Mouse (Mus musculus) forebrain, embryonic 11.5 days (tissue): ENCODE results near the gene Rem1. TPM values are rescaled to one million over a fixed set of nuclear protein-coding genes. Genes with fewer than 3 reads are reported as not detected.
A peak's percentile ranks its signal among the peaks of the same experiment; 100 is the strongest.
"Not testable (repeated sequence)": the region's sequence is repeated elsewhere in the genome, so short reads cannot be mapped to it uniquely, and the experiment has no call there.

Source experiments
- ATAC-seq: fragments of 200-750 bp; cut with Nextera tagmentation; replicated peaks from 2 replicates; pipeline ENCODE4 v1.8.0; 2017; ENCODE audit warnings: moderate TSS enrichment; ENCODE audit not compliant: low FRiP score
- DNase-seq: peaks from one replicate; pipeline ENCODE4 v3.0.0-alpha.2; 2017; ENCODE audit warnings: low spot score
- H3K27ac ChIP-seq: fragments of 300-500 bp; sonication (generic); 2 replicates; pipeline ENCODE4 v1.5.1; 2014; ENCODE audit warnings: low read depth, low read length
- H3K27me3 ChIP-seq: fragments of 300-500 bp; sonication (generic); 2 replicates; pipeline ENCODE4 v1.6.1; 2014; ENCODE audit warnings: mild to moderate bottlenecking, low read length, mixed read lengths; ENCODE audit not compliant: control insufficient read depth, insufficient read depth
- H3K36me3 ChIP-seq: fragments of 300-500 bp; sonication (generic); 2 replicates; pipeline ENCODE4 v1.6.1; 2014; ENCODE audit warnings: mild to moderate bottlenecking, low read length, moderate library complexity, mixed read lengths; ENCODE audit not compliant: control insufficient read depth, insufficient read depth
- H3K4me1 ChIP-seq: fragments of 300-500 bp; sonication (generic); replicated peaks from 2 replicates; pipeline ENCODE4 v1.6.1; 2014; ENCODE audit warnings: low read length, mixed read lengths; ENCODE audit not compliant: control insufficient read depth, insufficient read depth
- H3K4me2 ChIP-seq: fragments of 300-500 bp; sonication (generic); 2 replicates; pipeline ENCODE4 v1.6.1; 2014; ENCODE audit warnings: low read depth, mild to moderate bottlenecking, low read length, moderate library complexity, mixed read lengths; ENCODE audit not compliant: severe bottlenecking
- H3K4me3 ChIP-seq: fragments of 300-500 bp; sonication (generic); 2 replicates; pipeline ENCODE4 v1.5.1; 2014; ENCODE audit warnings: low read depth, low read length
- H3K9ac ChIP-seq: fragments of 300-500 bp; sonication (generic); 2 replicates; pipeline ENCODE4 v1.6.1; 2014; ENCODE audit warnings: low read length
- H3K9me3 ChIP-seq: fragments of 300-500 bp; sonication (generic); 2 replicates; pipeline ENCODE4 v1.6.1; 2016; ENCODE audit warnings: low read length, mixed read lengths; ENCODE audit not compliant: control insufficient read depth
- WGBS: fragments of 180-500 bp; shearing (Covaris S2); extraction: QIAGEN DNeasy Blood & Tissue Kit; methylation state at CpG from one replicate; pipeline ENCODE4 v1.1.7; 2014; 5-methylcytosine and 5-hydroxymethylcytosine counted together
- polyA plus RNA-seq: library from polyadenylated mRNA; unstranded; fragments of >200 nt; fragmentation: Nextera tagmentation; extraction: Ambion mirVana; gene quantifications from 2 replicates; pipeline ENCODE4 v1.2.1, GENCODE M21; 2014

Rem1 gene
- polyA plus RNA-seq, 1 experiment from 2014 or later, result 0.21 TPM

DNA sequence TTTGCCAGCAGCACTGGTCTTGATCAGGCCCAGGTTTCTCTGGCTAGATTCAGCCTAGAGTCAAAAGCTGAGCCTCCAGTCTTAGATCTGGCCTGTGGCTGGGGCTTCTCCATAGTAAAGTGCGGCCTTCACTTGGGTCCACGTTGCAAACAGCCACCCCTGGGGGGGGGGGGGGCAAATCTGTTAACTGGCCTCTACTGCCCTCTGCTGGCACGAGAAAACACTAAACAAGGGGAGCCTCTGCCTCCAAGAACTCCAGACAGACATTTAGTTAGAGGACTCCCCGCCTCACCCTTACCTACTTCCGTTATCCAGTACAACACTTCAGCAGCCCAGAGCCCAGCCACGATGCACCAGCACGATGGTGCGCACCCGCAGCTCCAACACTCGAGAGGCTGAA lies 30.6 kb downstream of the Rem1 start:
- ATAC-seq, result no peak
- no peaks in the 10 kb centered on the region for H3K4me1 ChIP-seq
- no peak for DNase-seq
- H3K27ac ChIP-seq, result no peak overlapping the region
- no peak overlapping the region for H3K4me2 ChIP-seq
- 67% methylated on average over 10 of the region's 10 CpGs for WGBS
- no peaks in the 10 kb centered on the region for H3K36me3 ChIP-seq
- H3K9me3 ChIP-seq, result no peaks in the 10 kb centered on the region
- H3K27me3 ChIP-seq, result no peaks in the 10 kb centered on the region
- no peak overlapping the region for H3K4me3 ChIP-seq
- no peak overlapping the region for H3K9ac ChIP-seq

DNA sequence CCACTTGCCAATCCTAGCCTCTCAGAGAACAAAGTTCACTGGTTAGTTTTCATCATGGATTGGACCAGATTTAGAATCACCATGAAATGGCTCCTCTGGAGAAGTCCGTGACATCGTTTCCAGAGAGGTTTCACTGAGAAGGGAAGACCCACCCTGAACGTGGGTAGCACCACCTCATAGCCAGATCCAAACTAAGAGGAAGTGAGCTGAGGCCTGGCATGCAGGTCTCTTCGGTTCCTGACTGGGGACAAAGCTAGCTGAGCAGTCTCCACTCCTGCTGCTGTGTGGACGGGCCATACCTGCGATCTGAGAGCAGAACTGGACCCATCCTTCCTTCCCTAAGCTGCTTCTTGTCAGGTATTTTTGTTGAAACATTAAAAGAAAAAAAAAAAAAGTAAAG lies 34.4 kb downstream of the Rem1 start:
- no peaks in the 10 kb centered on the region for H3K4me1 ChIP-seq
- H3K9me3 ChIP-seq, result no peaks in the 10 kb centered on the region
- no peak overlapping the region for H3K4me3 ChIP-seq
- whole genome bisulfite sequencing, result 85% methylated on average over 6 of the region's 6 CpGs
- no peaks in the 10 kb centered on the region for H3K36me3 ChIP-seq
- H3K9ac ChIP-seq, result no peak overlapping the region
- no peak for ATAC-seq
- DNase-seq, result no peak
- no peaks in the 10 kb centered on the region for H3K27me3 ChIP-seq
- no peak overlapping the region for H3K4me2 ChIP-seq
- no peak overlapping the region for H3K27ac ChIP-seq

DNA sequence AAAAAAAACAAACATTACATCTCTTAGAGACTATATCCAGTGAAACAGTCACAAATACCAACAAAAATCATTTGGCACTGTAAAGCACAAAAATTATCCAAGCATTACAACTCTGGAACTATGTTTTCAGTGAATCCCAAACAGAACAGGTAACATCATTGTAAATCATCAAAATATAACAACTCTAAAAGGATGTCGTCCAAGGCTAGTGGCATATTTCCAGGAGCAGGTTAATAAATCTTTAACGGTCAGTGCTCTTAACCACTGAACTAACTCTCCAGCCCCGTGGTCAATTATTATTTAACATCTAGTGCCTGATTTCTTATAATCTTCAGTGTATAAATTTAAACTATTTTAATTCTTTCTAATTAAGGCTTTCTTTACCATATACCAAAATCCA lies 39.4 kb downstream of the Rem1 start:
- H3K9ac ChIP-seq, H3K9me3 ChIP-seq, H3K27me3 ChIP-seq, H3K36me3 ChIP-seq, ATAC-seq, H3K4me3 ChIP-seq, H3K4me2 ChIP-seq, H3K27ac ChIP-seq, H3K4me1 ChIP-seq, DNase-seq: not testable (repeated sequence)
- WGBS, result 77% methylated on average over 3 of the region's 3 CpGs

DNA sequence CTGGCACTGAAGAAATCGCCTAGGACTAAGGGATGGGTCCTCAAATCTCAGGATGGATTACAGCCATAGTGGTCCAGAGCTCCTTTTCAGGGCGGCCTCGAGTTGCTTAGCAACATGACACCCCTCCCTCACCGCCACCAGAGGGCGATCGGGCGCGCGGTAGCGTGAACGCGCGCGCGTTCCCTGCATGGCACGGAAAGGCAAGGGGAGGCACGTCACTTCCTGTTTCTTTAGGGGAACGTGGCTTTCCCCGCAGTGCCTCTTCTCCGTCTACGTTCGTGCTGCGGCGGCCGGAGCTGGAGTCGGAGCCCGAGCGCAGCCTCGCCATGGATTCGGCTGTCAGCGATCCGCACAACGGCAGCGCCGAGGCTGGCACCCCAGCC lies 42.5 kb downstream of the Rem1 start, which contains the start of gene H13:
TSS of gene H13 (plus strand) at position 206 of the 383 bp plus-strand sequence.
- Histone ChIP-seq H3K27ac (peak within 1 kb of the TSS; percentile 92), H3K4me1 (peaks cover 11% of the 10 kb centered on the region), H3K4me3 (peak within 1 kb of the TSS; percentile 81), H3K4me2 (peak within 1 kb of the TSS; percentile 74), H3K9ac (peak within 1 kb of the TSS; percentile 88), H3K9me3 (no peaks in the 10 kb centered on the region), H3K27me3 (no peaks in the 10 kb centered on the region), H3K36me3 (no peaks in the 10 kb centered on the region; the same call in 1 of the 2 replicates)
- peak; percentile 97 for DNase-seq
- WGBS, result under 1% methylated on average over 35 of the region's 35 CpGs
- ATAC-seq, result peak; percentile 83

DNA sequence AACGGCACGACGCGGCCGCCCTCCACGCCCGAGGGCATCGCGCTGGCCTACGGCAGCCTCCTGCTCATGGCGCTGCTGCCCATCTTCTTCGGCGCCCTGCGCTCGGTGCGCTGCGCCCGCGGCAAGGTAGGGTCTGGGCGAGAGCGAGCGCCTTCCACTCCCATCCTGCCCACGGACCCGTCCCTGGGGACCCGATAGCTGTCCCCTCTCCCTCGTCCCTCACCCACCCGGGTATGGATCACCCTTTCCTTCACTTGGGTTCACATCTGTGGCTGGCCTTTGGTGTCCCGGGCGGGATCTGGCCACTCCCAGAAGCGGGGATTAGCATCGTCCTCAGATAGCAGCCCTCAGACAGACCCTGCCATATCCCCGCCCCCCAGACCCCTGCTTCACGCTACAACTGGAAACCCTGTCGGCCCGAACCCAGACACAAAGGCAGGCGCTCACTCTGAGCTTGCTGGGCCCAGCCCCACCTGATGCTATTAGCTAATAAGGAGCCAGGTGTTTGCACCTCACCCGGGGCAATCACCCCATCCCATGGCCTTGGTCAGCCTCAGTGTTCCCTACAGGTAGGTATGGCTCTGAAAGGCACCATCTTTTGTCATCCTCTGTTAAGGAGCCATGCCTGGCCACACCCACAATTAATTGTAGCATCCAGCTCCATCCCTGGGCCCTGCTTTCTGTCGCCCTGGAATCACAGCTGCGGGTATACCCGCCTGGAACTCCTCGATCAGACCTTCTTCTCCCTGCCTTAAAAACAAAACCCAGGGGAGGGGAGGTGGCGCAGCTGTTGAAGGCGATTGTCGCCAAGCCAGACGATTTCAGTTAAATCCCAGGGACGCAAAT lies 43.1 kb downstream of the Rem1 start:
- ATAC-seq, result peak; percentile 82
- Histone ChIP-seq H3K4me1 (peaks cover 11% of the 10 kb centered on the region), H3K9ac (peak overlapping the region; percentile 88), H3K27ac (peak overlapping the region; percentile 92), H3K9me3 (no peaks in the 10 kb centered on the region), H3K27me3 (no peaks in the 10 kb centered on the region), H3K36me3 (no peaks in the 10 kb centered on the region; the same call in 1 of the 2 replicates), H3K4me3 (peak overlapping the region; percentile 81), H3K4me2 (peak overlapping the region; percentile 74)
- WGBS, result under 1% methylated on average over 46 of the region's 46 CpGs
- DNase-seq, result peak; percentile 79

DNA sequence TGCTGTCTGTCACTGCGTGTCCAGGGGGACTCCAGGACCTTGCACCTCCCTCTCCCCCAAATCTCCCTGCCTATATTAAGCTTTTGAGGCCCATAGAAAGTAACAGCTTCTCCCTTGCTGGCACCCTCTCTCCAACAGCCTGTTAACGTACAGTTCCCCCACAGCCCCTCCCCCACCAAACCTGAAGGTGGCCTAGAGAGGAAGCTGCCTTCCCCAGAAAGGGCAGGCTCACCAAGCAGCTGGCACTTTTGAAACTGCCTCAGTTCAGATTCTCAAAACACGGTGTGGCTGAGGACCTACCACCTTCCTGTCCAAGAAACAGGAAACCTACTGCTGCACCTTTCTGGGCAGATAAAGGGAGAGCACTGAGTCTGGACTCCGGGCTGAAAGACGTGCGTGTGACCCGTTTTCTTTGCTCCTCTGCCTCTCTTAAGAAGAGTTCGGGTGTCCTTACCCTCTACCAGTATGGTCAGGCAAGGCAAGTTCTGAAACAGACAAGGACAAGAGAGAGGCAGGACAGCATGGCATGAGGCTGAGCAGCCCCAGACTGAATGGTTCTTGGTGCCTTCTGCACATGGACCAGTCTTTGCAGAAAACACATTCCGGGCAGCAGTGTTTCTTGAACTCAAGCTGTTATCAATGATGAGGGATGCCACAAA lies 44.4 kb downstream of the Rem1 start:
- Histone ChIP-seq H3K27ac (no peak overlapping the region), H3K9me3 (no peaks in the 10 kb centered on the region), H3K4me1 (peaks cover 11% of the 10 kb centered on the region), H3K4me3 (peak overlapping the region; percentile 81), H3K27me3 (no peaks in the 10 kb centered on the region), H3K4me2 (peak overlapping the region; percentile 74), H3K9ac (peak overlapping the region; percentile 88), H3K36me3 (peaks cover 3% of the 10 kb centered on the region; the same call in 1 of the 2 replicates)
- WGBS, result 68% methylated on average over 9 of the region's 9 CpGs
- no peak for DNase-seq
- no peak for ATAC-seq

DNA sequence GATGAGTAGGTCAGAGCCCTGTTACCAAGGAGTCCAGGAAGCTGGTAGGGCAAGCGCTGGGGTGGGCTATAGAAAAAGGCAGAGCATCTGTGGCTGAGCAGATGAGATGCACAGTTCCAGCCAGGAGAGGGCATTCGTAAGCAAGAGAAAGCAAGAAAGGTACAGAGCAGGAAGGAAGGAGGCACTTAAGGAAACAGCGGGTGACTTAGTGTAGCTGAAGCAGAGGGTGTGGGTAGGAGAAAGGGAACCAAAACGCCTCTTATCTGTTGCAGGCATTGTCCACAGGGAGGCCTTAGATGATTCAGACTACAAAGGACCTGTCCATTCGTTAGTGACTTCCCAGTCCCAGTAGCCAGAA lies 44.9 kb downstream of the Rem1 start:
- H3K4me3 ChIP-seq, result 0 out of 2 replicates have a peak overlapping the region, but pooled peaks have one; percentile 81
- no peaks in the 10 kb centered on the region for H3K9me3 ChIP-seq
- no peak overlapping the region for H3K9ac ChIP-seq
- H3K27me3 ChIP-seq, result no peaks in the 10 kb centered on the region
- no peak overlapping the region for H3K27ac ChIP-seq
- H3K4me1 ChIP-seq, result peaks cover 11% of the 10 kb centered on the region
- WGBS, result 51% methylated on average over 5 of the region's 5 CpGs
- peaks cover 3% of the 10 kb centered on the region; the same call in 1 of the 2 replicates for H3K36me3 ChIP-seq
- DNase-seq (no peak), ATAC-seq (no peak)
- H3K4me2 ChIP-seq, result peak overlapping the region; percentile 74; the same call in 1 of the 2 replicates

DNA sequence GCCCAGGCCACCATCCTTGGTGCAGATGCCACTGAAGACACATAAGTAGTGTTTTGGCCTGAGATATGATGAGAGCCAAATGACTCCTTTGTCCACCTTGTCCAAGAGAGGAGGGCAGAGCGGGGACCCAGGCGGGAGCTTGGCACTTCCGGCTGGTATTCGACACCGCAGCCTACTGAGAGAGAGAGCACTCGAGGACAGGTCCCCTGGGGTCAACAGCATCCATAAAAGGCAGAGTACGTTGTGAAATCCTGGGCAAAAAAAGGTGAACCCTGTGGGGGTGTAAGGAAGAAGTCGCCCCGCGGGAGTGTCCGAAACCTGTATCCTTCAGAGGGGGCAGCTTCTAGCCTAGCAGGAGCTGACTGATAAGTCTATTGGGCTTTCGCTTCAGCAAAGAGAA lies 45.4 kb downstream of the Rem1 start:
- Histone ChIP-seq H3K9ac (no peak overlapping the region), H3K9me3 (no peaks in the 10 kb centered on the region), H3K36me3 (peaks cover 4% of the 10 kb centered on the region; the same call in 1 of the 2 replicates), H3K4me1 (peaks cover 11% of the 10 kb centered on the region), H3K4me3 (no peak overlapping the region), H3K4me2 (0 out of 2 replicates have a peak overlapping the region, but pooled peaks have one; percentile 74), H3K27ac (no peak overlapping the region), H3K27me3 (no peaks in the 10 kb centered on the region)
- ATAC-seq (no peak), DNase-seq (no peak)
- 90% methylated on average over 12 of the region's 12 CpGs for WGBS
